Mouse (Mus musculus): ENCODE results near the gene Nxph3.
"Not testable (repeated sequence)": the region's sequence is repeated elsewhere in the genome, so short reads cannot be mapped to it uniquely, and the experiment has no call there.

Nxph3 gene

DNA sequence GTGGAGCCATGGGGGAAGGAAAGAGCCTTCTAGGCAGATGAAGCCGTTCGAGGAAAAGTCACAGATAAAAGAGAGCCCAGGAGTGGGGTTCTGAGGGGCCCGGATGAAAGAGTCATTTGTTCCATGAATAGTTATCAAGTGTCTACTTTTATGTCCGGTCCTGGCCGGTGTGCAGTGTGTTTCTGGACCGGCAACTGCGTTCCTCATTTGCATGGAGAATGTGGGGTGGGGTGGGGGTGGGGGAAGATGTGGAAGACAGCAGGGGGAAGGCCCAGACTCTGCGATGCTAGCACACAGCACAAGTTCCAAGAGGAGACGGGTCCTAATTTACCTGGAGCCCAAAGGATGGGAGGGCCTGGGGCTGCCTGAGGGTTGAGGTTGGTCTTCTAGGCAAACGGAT lies 4.9 kb upstream of the Nxph3 start:
- DNase-seq (ENCODE audit: low spot score) = no peak

DNA sequence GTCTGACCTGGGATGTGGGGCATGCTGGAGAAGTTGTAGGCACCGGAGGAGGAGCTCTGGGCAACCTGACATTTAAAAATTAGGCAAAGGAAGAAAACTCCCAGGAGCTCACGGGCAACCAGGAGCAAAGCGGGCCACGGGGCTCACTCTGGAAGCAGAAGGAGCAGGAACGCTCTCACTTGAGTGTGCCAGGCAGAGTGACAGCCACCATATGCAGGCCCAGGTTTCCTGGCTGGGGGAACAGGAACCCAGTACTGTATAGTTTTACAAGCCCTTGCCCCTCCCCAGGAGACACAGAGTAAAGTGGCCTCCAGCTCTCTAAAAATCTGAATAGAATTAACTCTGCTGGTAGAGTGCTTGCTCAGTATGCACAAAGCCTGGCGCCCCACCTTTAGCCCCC lies 2.8 kb upstream of the Nxph3 start:
- DNase-seq (ENCODE audit: low spot score) = no peak

DNA sequence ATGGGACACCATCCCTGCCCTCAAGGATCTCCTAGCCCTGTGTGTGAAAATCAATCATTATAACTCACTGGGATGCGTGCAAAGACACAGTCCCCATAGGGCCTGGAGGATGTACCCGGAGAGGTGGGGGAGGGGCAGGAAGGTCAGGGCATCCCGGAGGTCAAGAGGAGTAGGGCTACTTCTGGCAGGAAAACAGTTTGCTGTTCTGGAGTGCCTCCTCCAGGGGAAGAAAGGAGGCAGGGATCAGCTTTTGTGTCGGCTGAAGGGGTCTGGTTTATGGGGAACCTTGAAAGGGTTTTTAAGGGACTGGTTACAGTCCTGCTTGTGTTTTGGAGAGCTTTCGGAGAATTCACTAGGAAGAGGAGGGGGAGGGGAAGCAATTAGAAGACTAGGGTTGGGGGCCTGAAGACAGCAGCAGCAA lies 2.1 kb upstream of the Nxph3 start:
- no peak for DNase-seq (ENCODE audit: low spot score)

DNA sequence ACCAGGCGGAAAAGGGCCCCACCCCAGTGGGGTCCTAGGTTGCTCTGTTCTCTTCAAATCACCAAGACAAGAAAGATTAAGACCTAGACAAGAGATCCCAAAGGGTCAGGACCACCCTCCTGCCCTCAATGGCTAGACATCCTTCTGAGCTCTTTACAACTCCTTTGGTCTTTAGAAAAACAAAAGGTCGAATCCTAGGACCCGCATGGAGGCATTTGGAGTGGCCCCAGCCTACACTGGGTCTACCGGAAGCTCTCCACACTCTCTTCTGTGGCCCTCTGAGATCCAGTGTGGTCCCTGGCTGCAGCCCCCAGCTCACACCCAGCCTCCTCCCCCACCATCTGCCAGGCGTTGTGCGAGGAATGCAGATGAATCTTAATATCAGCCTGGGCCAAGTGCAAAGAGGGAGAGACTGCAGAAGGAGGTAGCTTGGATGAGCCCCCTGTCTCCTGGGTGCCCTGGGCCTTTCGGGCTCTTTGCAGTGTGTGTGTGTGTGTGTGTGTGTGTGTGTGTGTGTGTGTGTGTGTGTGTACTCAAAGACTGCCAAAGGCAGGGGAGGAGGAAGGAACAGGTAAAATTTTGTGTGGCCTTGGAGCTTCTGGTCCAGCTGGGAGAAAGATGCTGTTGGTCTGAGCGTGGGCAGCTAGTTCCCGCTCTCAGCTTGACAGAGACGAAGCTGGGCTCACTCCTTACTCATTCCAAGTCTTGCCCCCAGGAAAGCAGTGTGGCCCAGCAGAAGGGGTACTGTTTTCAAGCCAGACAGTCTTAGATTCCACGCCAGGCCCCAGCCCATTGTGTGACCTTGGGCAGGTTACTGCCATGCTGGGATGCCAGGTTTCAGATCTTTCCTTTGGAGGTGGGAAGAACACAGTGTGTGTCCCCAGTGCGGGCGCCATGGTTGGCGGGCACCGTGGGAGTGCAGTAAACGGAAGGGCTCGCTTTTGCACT lies 1.3 kb upstream of the Nxph3 start:
- no peak for DNase-seq (ENCODE audit: low spot score)

DNA sequence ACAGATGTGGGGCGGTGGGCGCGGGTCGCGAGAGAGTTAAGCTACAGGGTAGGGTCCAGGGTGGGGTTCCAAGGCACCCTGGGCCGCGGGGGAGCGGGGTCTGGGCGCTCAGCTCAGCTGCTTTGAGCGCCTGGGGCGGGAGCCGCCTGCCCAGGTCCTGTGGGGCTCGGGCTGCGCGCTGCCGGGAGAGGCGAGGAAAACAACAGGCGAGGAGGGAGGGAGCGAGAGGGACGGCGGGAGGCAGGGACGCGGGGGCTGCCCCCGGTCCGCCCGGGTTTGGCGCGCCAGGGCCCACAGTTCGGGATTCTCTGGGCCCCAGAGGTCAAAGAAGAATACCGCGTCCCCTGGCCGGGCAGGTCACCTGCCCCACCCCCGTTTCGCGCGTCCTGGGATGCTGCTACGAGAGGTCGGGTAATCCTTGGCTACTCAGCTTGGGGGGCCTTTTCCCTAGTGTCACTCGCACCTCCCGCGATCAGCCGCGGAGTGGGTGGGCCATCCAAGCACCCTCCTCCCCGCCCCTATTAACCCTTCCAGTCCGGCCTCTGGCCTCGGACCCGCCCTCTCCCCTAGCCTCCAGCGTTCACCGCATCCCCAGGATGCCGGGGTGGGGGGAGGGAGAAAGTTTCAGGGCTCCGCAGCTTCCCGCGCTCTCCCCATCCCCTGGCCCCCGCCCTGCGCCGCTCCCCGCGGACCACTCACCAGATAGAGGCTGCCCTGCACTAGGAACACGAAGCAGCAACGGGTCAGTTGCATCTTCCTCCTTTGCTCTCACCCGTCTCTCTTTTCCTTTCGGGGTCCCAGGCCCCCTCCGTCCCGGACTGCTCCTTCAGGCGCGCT lies 691 bp downstream of the Nxph3 start:
- DNase-seq (ENCODE audit: low spot score) = no peak

DNA sequence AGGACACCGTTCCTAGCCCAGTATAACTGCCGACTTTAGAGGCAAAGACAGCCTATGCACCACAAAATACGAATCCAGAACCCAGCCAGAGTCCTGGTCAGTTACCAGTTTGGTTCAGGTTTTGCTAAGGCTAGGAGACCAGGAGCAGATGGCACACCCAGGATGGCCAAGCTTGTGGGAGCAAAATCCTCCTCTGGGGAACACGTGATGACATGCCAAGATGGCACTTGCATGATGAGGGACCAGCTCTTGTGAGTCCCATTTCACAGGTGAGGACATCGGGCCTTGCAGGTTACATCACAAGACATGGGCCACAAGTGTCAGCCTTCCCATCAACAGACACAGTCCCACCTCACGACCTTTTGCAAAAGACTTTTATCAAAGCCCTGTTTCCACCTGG lies 2.0 kb downstream of the Nxph3 start:
- DNase-seq (ENCODE audit: low spot score) = no peak

DNA sequence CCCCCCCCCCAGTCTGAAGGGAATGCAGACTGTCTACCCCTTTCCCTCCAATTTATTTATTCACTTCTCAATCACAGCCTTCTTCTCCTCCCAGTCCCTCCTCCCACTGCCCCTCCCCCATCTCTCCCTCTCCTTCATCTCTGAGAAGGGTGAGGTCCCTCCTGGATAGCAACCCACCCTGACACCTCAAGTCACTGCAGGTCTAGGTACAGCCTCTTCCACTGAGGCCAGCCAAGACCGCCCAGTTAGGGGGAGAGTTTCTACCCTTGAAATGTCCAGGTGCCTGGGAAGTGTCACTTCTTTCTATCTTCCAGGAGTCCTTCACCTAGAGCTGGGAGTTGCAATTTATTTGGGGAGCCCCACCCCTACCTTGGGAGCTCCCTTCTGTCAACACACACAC lies 2.5 kb downstream of the Nxph3 start:
- no peak for DNase-seq (ENCODE audit: low spot score)

DNA sequence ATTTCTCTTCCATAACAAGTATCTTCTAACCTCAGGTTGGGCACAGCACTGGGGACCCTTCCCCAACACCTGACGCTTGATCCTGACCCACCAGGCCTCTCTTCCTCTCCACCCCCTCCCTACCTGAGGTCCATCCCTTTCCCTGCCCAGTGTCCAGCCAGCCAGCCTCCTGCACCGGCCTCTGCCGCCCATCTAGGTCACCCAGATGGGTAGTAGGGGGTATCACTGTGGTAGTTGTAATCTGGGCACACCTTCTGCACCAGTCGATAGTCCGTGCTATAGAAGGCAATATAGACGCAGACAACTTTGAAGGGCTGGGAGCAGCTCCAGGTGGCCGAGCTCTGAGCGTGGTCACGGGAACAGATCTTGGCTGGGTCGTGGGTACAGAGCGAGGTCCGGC lies 3.7 kb downstream of the Nxph3 start:
- DNase-seq (ENCODE audit: low spot score) = no peak

DNA sequence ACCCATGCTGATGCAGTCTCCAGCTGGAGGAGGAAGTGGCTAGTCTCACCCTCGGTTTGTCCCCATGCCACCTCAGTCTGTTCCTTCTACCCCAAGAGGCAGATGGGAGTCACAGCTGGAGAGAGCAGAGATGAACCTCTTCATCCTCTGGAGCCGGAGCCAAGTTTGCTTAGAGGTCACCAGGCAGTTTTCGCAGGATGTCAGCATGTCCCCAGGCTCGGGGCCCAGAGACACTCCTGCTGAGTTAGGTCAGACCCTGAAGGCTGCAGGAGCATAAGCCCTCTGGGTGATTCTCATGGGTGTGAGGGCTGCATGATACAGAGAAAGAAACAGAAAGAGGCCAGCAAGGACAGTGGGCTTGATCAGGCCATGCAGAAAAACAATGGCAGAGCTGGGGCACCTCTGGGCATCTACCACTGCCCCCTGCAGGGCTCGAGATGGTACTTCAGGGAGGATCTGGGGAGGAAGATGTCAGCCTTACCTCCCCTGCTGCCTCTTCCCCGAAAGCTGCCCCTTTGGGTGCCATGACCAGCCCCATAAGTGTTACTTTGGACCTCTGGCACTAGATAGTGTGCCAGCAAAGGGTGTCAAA lies 5.1 kb downstream of the Nxph3 start:
- DNase-seq (ENCODE audit: low spot score) = no peak

DNA sequence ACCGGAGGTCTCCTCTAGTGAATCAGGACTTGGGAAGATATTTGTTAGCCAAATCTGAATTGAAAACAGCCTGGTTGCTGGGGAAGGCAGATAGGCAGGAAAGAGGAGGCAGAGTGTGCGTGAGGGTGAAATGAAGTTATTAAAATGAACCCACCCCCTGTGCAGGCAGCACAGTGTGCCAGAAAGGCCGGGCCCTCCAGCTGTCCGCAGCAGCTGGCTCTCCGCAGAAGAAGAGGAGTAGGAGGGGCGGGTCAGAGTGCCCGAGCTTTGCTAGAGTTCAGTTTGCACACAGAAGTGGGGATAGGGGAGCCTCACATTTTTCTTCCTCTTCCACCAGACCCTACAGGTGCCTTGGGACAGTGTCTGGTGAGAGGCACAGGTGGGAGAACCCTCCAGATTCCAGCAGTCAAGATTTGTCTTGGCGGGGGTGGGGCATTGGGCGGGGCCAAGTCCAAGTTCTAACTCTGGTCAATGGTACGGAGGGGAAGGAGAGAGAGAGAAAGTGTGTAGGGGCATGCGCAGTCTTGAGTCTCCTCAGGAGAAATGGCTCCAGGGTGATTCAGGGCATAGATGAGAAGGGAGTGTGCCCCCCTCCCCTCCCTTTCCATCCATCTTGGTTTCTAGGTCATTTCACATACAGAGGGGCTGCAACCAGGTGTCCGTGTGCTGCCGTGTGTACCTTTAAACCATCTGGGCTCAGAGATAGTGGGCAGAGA lies 6.0 kb downstream of the Nxph3 start:
- DNase-seq (ENCODE audit: low spot score) = no peak

DNA sequence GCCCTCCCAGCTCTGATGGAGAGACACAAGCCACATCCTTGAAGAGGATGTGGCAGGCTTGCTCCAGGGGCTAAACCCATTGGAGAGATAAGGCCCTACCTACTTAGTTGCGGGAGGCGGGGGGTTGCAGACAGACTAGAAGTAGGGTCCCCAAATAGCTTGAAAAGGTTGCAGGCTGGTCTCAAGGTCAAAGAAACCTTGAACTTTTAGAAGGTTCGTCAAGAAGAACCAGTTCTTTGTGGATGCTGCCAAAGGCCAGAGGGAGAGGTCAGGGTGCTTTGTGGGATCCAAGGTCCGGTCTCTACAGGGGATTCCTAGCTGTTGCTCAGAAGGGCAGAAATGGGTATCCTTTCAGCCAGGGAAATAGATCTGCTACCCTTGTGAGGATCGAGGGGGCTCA lies 6.6 kb downstream of the Nxph3 start:
- DNase-seq (ENCODE audit: low spot score) = no peak

DNA sequence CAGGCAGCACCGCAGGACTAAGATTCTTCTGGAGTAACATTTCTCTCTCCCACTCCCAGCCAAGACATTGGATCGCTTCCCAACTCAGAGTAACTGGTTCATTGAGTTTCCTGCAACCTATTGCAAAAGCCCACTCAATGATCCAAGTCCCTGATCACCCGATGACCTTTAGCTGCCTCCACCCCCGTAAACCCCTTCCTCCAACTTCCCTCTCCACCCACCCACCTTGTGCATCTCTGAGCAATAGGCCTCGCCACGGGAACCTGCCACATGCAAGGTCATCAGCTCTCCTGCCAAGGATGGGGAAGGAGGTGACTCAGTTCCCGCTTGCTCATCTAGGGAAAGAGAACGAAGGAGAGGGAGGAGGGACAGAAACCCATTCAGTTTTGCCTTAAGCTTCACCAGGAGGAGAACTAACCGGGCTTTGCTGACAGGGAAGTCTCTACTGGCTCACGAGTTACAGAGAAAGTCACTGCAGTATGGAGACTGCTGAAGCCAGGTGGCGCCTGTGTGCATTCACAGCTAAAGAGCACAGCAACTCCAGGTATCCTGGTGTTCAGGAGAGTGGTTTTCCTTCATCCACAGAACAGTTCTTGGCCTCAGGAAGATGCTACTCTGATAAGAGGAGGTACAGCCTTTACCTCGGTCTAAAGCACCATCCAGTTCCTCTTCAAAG lies 7.2 kb downstream of the Nxph3 start:
- DNase-seq (ENCODE audit: low spot score) = no peak

DNA sequence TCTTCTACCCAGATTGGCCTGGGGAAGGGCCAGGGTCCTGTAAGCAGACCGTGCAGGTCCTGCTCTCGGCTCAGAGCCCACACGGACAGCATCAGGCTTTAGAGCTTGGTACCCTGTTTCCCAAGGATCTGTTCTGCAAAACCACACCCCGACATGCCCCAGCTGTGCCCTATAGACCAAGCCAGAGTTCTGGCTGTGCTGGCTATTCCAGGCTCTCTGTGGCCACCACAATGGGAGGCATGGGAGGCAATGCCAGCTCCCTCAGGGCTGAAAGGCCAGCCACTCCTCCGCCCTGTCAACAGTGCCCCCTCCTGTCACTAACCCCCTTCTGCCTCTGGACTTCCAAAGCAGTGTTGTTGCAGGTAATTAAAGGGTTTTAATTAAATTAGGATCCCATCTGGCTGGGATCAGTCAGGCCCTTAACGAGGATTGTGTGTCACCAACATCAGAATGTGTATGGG lies 10.1 kb downstream of the Nxph3 start:
- no peak for DNase-seq (ENCODE audit: low spot score)

DNA sequence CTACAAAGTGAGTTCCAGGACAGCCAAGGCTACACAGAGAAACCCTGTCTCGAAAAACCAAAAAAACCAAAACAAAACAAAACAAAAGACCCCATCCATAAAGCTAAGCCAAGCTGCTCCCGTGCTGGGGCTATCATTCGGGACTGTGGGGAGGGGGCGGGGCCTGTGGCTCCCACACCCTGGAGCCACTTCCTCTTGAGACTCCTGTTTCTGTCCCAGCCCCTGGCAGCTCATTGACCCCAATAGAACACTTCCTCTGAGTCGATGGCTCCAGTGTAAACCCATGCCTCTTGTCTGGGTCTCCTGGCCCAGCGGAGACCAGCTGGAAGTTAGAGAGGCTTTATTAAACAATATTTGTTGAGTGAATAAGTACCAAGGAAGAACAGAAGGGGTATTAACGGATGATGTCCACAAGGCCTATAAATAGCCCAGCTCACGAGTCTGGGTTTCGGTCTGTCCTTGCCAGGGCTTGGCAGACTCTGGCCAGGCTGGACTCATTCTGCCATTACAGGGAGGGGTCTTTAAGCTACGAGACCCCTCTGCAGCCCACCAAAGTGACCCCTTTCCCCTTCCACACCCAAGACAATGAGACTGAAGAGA lies 10.7 kb downstream of the Nxph3 start:
- DNase-seq (ENCODE audit: low spot score) = no peak

DNA sequence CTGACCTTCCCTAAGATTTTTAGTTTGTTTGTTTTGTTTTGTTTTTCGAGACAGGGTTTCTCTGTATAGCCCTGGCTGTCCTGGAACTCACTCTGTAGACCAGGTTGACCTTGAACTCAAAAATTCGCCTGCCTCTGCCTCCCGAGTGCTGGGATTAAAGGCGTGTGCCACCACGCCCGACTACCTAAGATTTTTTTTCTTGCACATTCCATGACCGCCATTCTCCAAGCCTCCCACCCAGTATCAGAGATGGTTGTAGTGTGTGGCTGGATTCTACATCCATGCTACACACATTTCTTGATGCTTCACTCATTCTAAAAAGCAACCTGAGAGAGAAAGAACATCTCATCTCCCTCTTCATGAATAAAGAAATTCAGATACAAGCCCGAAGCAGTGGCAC lies 12.5 kb downstream of the Nxph3 start:
- not testable (repeated sequence) for DNase-seq (ENCODE audit: low spot score)

DNA sequence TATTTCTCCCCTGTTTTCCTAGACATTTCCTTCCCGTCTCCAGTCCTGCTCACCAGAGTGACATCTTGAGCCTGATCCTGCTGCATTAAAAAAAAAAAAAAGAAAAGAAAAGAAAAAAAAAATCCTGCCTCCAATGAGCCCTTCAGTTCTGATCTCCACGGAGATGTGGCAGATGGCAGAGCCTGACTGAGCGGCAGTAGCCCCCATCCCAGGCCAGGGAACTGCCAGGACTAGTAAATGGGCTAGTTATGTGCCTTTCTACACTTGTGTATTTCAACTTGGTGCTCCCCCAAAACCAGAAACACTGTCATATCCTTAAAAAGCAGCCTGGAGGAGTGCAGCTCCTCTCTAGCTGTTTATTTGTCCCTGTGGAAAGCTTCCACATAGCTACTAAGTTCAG lies 13.5 kb downstream of the Nxph3 start:
- no peak for DNase-seq (ENCODE audit: low spot score)

DNA sequence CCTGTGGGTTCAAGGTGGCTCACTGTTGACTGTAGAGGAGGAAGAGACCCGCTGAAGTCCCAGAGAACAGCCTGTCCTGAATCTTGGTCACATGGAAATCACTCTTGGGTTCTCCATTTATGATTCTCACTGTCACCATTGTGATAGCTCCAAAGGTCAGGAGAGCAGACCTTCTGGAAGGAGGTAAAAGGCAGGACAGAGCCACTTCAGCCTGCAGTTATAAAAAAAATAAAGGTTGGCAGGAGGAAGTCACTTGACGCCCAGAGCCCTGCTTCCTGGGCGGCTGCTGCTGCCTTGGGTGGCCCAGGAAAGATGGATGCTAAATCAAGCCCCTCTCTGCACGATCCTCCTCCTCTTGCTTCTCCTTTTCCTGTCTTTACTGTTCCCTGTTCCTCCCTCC lies 14.0 kb downstream of the Nxph3 start:
- DNase-seq (ENCODE audit: low spot score) = no peak

DNA sequence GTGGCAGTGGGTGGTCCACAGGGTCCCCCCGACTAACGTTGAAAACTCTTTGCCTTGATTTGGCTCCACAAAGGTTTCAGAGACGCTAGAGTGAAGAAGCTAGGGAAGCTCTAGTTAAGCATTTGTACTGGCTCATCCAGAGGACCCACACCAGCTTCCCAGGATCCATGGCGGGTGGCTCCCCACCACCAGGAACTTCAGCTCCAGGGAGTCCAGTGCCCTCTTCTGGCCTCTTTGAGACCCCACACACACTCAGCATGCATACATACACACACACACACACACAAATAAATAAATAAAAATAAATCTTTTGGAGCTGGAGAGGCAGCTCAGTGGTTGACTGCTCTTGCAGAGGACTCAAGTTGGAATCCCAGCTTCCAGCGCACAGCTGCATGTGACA lies 16.4 kb downstream of the Nxph3 start:
- no peak for DNase-seq (ENCODE audit: low spot score)

DNA sequence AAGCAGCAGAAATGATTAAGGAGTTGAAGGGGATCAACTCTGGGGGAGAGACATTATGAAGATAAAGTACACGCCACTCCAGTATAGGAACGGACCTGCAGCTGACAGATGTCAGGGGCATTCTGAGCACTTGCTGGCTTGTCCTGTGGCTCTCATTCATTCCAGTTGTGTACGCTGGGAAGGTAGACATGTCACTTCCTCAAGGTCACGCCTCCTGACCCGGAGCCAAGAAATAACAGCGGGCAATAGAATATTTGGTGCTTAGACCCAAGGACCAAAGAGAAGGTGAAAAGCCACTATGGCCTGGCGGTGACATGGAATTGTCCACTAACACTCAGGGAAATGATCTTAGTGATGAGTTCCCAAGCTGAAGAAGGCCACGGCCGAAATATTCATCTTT lies 18.5 kb downstream of the Nxph3 start:
- DNase-seq (ENCODE audit: low spot score) = no peak

DNA sequence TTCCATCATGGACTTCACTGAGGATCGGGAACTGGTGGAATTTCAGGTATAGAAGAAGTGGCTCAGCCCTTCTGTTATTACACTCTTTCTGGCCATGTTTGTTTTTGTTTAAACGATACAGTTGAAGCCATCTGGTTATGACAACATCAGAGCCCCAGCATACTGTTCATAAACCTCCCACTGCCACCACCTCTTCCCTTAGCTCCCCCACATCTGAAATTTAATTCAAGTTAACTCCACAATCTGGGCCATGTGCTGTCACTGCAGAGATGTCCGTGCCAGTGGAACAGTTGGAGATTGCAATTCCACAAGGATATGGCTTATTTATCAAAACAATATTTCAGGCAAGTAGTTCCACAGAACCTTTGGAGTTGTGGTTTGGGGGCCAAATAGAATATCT lies 20.0 kb downstream of the Nxph3 start:
- no peak for DNase-seq (ENCODE audit: low spot score)

DNA sequence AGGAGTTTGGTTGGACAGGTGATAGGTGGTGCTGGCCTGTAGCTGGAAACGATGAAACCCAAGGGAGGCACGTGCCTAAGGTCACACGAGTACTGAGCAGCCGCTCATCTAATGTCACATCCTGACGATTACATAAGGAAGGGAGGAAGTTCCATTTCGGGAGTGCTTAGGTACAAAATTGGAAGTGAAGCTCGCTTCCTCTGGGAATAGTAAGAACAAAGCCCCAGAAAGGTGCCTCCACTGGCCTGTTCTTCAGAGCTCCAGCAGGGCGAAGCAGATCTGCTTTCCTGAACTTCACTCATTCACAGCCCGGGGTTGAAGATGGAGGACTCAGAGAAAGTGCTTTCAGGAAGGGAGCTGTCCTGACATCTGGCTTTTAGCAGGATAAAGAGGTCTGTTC lies 20.4 kb downstream of the Nxph3 start:
- DNase-seq (ENCODE audit: low spot score) = no peak

All from urinary bladder, postnatal 10 days (tissue).